Mouse (Mus musculus): ENCODE data around the gene Rnf113a1.
"Not testable (repeated sequence)": the region's sequence is repeated elsewhere in the genome, so short reads cannot be mapped to it uniquely, and the experiment has no call there.

The Rnf113a1 gene

GRCm38 (mm10) chrX:37191105-37191743 lies at the start of gene Rnf113a1, which contains the start of gene Ndufa1:
Gene Rnf113a1, plus strand, starts transcription at chrX:37191245.
Gene Ndufa1, minus strand, starts transcription at chrX:37191163.
- peak; percentile 76 for DNase-seq

GRCm38 (mm10) chrX:37141732-37142131 lies 49.3 kb upstream of the Rnf113a1 start:
- DNase-seq = no peak

GRCm38 (mm10) chrX:37144498-37144897 lies 46.5 kb upstream of the Rnf113a1 start:
- not testable (repeated sequence) for DNase-seq

GRCm38 (mm10) chrX:37144954-37145353 lies 46.1 kb upstream of the Rnf113a1 start:
- no peak for DNase-seq

GRCm38 (mm10) chrX:37157839-37158238 lies 33.2 kb upstream of the Rnf113a1 start:
- no peak for DNase-seq

GRCm38 (mm10) chrX:37161169-37161568 lies 29.9 kb upstream of the Rnf113a1 start:
- no peak for DNase-seq

- no peak for DNase-seq
Observed at GRCm38 (mm10) chrX:37163115-37163514, 27.9 kb upstream of the Rnf113a1 start.

GRCm38 (mm10) chrX:37167085-37167484 lies 24.0 kb upstream of the Rnf113a1 start:
- DNase-seq = no peak

GRCm38 (mm10) chrX:37168742-37169141 lies 22.3 kb upstream of the Rnf113a1 start, which contains the start of gene Akap14:
Gene Akap14, minus strand, starts transcription at chrX:37168842.
- no peak for DNase-seq

- DNase-seq = not testable (repeated sequence)
Observed at GRCm38 (mm10) chrX:37184401-37184800, 6.6 kb upstream of the Rnf113a1 start.

GRCm38 (mm10) chrX:37190755-37191104 lies 315 bp upstream of the Rnf113a1 start:
- DNase-seq = no peak

- DNase-seq = no peak
Observed at GRCm38 (mm10) chrX:37191744-37192379, 817 bp downstream of the Rnf113a1 start.

GRCm38 (mm10) chrX:37198676-37199075 lies 7.6 kb downstream of the Rnf113a1 start:
- DNase-seq = no peak

GRCm38 (mm10) chrX:37210941-37211340 lies 19.9 kb downstream of the Rnf113a1 start, which contains the start of gene Gm9:
Gene Gm9, minus strand, starts transcription at chrX:37211041.
- no peak for DNase-seq

GRCm38 (mm10) chrX:37222158-37222557 lies 31.1 kb downstream of the Rnf113a1 start, which contains the start of gene Rhox1:
Gene Rhox1, minus strand, starts transcription at chrX:37222258.
- DNase-seq = not testable (repeated sequence)
